Mouse (Mus musculus) C2C12 (cell line): ENCODE measurements around the gene Gm15319. TPM values are rescaled to one million over a fixed set of nuclear protein-coding genes. Genes with fewer than 3 reads are reported as not detected.
"Not testable (repeated sequence)": the region's sequence is repeated elsewhere in the genome, so short reads cannot be mapped to it uniquely, and the experiment has no call there.

Source experiments
- H3K27me3 ChIP-seq: one replicate; pipeline ENCODE4 v1.6.1; 2011; ENCODE audit not compliant: control insufficient read depth, insufficient read depth, insufficient read length
- H3K36me3 ChIP-seq: one replicate; pipeline ENCODE4 v1.6.1; 2011; ENCODE audit not compliant: control insufficient read depth, insufficient read depth
- H3K4me3 ChIP-seq: one replicate; pipeline ENCODE4 v1.5.1; 2011; ENCODE audit warnings: mild to moderate bottlenecking, control low read depth; ENCODE audit not compliant: poor library complexity, insufficient read depth, severe bottlenecking
- H3K79me2 ChIP-seq: one replicate; pipeline ENCODE4 v1.6.1; 2011; ENCODE audit not compliant: control insufficient read depth, insufficient read depth
- H3K79me3 ChIP-seq: one replicate; pipeline ENCODE4 v1.6.1; 2011; ENCODE audit warnings: low read depth, control low read depth
- H3ac ChIP-seq: one replicate; pipeline ENCODE3; 2011; ENCODE audit warnings: low read depth; ENCODE audit not compliant: control insufficient read depth, insufficient read length
- polyA plus RNA-seq: library from polyadenylated mRNA; unstranded; fragments of >200 nt; fragmentation: generic; extraction: Trizol; gene quantifications from one replicate; pipeline ENCODE4 v1.2.1, GENCODE M21; 2012; ENCODE audit warnings: missing spikeins

Gene Gm15319
- polyA plus RNA-seq, 1 experiment = not detected

DNA sequence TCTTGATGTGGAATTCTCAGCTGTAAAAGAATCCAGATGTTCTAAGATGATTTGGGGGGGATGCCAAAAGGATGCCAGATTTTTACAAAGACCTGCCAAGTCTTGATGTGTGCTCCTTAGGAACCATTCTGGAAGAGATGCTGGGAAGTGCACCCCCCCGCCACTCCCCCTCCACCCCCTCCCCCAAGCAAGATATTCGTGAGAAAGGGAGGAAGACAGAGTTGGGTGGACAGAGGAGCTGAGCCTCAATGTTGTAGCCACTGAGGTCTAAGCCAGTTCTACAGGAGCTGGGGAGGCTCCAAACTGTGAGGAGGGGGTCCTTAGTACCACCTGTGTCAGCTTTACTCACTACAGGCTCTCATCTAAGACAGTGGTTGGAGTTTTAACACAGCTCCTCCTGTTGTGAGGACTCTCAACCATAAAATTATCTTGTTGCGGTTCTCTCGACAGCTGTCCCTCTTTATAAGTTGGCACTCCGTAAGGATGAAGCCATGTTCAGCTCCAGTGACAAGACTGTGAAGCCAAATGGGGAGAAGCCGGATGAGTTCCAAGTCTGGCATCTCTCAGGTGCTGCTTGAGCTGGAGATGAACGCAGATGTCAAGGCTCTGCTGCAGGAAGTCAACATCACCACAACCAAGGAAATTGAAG lies 17.7 kb upstream of the Gm15319 start:
- H3K36me3 ChIP-seq, H3K4me3 ChIP-seq, H3K27me3 ChIP-seq, H3K79me2 ChIP-seq, H3ac ChIP-seq, H3K79me3 ChIP-seq: not testable (repeated sequence)

DNA sequence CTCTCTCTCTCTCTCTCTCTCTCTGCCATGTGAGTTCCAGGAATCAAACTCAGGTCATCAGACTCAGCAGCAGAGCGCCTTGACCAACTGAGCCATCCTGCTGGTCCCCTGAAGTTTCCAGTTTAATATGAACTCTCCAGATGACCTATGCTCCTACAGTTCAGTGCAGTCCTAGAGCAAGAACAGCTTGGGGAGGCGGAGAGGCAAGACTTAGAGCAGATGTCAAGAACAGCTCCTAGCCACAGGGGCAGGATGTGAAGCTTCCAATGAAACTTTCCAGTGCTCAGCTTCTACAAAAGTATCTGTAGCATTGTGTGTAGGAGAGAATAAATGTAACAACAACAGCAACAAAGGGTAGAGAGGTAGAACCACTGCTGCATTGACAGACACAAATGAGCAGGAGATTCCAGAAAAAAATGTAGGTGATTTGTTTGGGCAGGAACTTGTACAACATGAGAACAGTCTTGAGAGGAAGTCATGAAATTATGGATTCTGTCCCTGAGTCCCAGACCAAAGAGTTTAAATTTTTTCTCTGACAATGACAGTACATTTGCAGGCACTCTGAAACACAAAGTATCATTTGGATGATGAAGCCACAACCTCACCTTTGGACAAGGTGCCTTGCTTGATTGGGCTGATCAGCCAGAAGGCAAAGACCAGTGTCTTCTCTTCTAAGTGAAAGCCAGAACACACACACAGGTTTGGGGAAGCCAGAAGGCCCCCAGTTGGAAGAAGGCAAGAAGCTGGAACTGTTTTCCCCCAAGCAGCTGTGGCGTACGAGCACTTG lies 16.8 kb upstream of the Gm15319 start:
- not testable (repeated sequence) for H3ac ChIP-seq, H3K36me3 ChIP-seq, H3K27me3 ChIP-seq, H3K4me3 ChIP-seq, H3K79me2 ChIP-seq, H3K79me3 ChIP-seq

- H3ac ChIP-seq, H3K79me3 ChIP-seq, H3K36me3 ChIP-seq, H3K27me3 ChIP-seq, H3K79me2 ChIP-seq, H3K4me3 ChIP-seq: not testable (repeated sequence)
These were observed 16.0 kb upstream of the Gm15319 start for GRCm38 (mm10) chr8:20378786-20379649.

GRCm38 (mm10) chr8:20378353-20378752 lies 15.3 kb upstream of the Gm15319 start:
- H3ac ChIP-seq, H3K79me3 ChIP-seq, H3K79me2 ChIP-seq, H3K4me3 ChIP-seq, H3K36me3 ChIP-seq, H3K27me3 ChIP-seq: not testable (repeated sequence)

DNA sequence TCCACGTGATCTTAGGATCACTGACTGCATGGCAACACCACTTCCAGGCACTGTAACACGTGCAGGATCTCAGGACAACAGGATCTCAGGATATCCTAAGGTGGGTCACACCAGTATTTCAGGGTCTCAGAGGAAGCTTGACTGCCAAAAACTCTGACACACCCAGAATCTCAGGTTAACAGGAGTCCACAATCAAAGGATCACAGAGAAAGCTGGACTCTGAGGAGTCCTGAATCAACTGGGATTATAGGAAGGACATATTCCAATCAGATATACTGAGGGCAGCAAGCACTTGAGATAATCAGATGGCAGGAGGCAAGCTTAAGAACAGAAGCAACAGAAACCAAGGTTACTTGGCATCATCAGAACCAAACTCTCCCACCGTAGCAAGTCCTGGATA lies 12.7 kb upstream of the Gm15319 start:
- H3K79me2 ChIP-seq, H3ac ChIP-seq, H3K4me3 ChIP-seq, H3K27me3 ChIP-seq, H3K36me3 ChIP-seq, H3K79me3 ChIP-seq: not testable (repeated sequence)

GRCm38 (mm10) chr8:20356386-20356785 lies 6.6 kb downstream of the Gm15319 start:
- not testable (repeated sequence) for H3K79me3 ChIP-seq, H3K4me3 ChIP-seq, H3K79me2 ChIP-seq, H3ac ChIP-seq, H3K27me3 ChIP-seq, H3K36me3 ChIP-seq

GRCm38 (mm10) chr8:20353579-20353978 lies 9.4 kb downstream of the Gm15319 start:
- not testable (repeated sequence) for H3K79me3 ChIP-seq, H3K27me3 ChIP-seq, H3ac ChIP-seq, H3K79me2 ChIP-seq, H3K4me3 ChIP-seq, H3K36me3 ChIP-seq

GRCm38 (mm10) chr8:20302759-20303158 lies 60.3 kb downstream of the Gm15319 start:
- H3K79me2 ChIP-seq, H3K4me3 ChIP-seq, H3K36me3 ChIP-seq, H3K79me3 ChIP-seq, H3ac ChIP-seq, H3K27me3 ChIP-seq: not testable (repeated sequence)

DNA sequence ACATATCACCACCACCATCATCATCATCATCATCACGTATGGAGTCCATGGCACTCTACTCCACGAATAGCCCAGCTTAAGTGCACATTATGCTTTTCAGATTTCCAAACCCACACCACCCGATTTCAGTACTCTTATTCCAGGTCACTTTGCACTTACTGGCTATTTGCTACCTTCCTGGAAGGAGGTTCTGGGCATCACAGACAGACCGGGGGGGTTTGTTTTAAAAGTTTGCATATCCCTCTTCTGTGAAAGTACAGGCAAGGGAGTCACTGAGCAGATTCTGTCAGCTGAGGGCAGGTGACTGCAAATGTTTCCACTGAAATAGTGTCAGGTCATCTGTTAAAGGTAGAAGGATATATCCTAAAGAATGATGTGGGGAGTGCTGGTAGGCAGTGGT lies 63.0 kb downstream of the Gm15319 start:
- H3K4me3 ChIP-seq, H3K79me2 ChIP-seq, H3K27me3 ChIP-seq, H3K36me3 ChIP-seq, H3ac ChIP-seq, H3K79me3 ChIP-seq: not testable (repeated sequence)

- not testable (repeated sequence) for H3K27me3 ChIP-seq, H3K4me3 ChIP-seq, H3K79me2 ChIP-seq, H3ac ChIP-seq, H3K36me3 ChIP-seq, H3K79me3 ChIP-seq
These were observed 65.0 kb downstream of the Gm15319 start for GRCm38 (mm10) chr8:20297939-20298505.
